Mouse (Mus musculus) liver, adult 2 months (tissue): ENCODE measurements around the gene Gabbr2.
A peak's percentile ranks its signal among the peaks of the same experiment; 100 is the strongest.

Experiments used
- CTCF ChIP-seq: fragments of 200-500 bp; IDR thresholded peaks from 2 replicates; pipeline ENCODE4 v1.5.1; 2011; ENCODE audit warnings: low read depth, low read length, control low read depth
- POLR2A ChIP-seq: fragments of 200-500 bp; IDR thresholded peaks from 2 replicates; pipeline ENCODE4 v1.6.1; 2011; ENCODE audit warnings: low read length, control low read depth; ENCODE audit not compliant: insufficient read depth; ENCODE audit errors: extremely low read depth

GRCm38 (mm10) chr4:46781109-46781508 is 210.6 kb downstream of the Gabbr2 start:
- TF ChIP-seq CTCF, result peak; percentile 77
- TF ChIP-seq POLR2A, result no peak
